Mouse (Mus musculus): ENCODE measurements at regions not wholly inside any gene's neighbourhood (a gene's known extent, or its start where the extent isn't known, plus 50 kb on each side); places are given as distances from the start of the nearest gene placed in this dataset.

DNA sequence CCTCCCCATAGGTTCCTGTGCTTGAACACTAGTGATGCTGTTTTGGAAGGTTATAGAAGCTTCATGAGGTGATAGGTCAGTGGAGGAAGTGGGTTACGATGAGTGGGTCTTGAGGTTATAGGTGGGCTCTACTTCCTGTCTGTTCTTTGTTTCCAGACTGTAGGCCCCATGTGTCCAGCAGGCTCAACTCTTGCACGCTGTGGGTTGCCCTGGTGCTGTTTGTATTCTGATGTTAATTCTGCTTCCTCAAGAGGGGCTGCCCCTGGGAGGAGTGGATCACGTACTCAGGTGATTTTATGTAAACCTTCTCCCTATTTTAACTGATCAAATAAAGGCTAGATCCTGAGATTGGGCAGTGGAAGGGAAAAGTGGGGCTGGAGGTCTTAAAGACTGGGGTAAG lies 60.4 kb upstream of the Rap1gds1 start:
- Histone ChIP-seq H3K4me3 (no peak overlapping the region), H3K4me2 (ENCODE audit: low read depth) (no peak overlapping the region), H3K79me2 (ENCODE audit: control insufficient read depth, insufficient read depth) (no peaks in the 10 kb centered on the region), H3K36me3 (ENCODE audit: control insufficient read depth, insufficient read depth) (no peaks in the 10 kb centered on the region), H3ac (ENCODE audit: control insufficient read depth, insufficient read length) (no peak overlapping the region), H3K27me3 (ENCODE audit: control insufficient read depth, insufficient read depth, insufficient read length) (no peaks in the 10 kb centered on the region)
- TF ChIP-seq TCF3 (IDR thresholded peaks at IDR 0.05; ENCODE audit: insufficient read length, low read depth) = no peak

- no peaks in the 10 kb centered on the region for H3K36me3 ChIP-seq (ENCODE audit: control insufficient read depth, insufficient read depth)
- no peak overlapping the region for H3ac ChIP-seq (ENCODE audit: control insufficient read depth, insufficient read length)
- TF ChIP-seq USF1 (IDR thresholded peaks at IDR 0.05; ENCODE audit: low read depth) (no peak), POLR2AphosphoS2 (IDR thresholded peaks at IDR 0.05; ENCODE audit: insufficient read length, low read depth) (no peak)
- H3K4me3 ChIP-seq = no peak overlapping the region
- no peaks in the 10 kb centered on the region for H3K79me2 ChIP-seq (ENCODE audit: control insufficient read depth, insufficient read depth)
- no peaks in the 10 kb centered on the region for H3K27me3 ChIP-seq (ENCODE audit: control insufficient read depth, insufficient read depth, insufficient read length)
- H3K4me2 ChIP-seq (ENCODE audit: low read depth) = no peak overlapping the region
These were observed 61.0 kb upstream of the Rap1gds1 start for GRCm38 (mm10) chr3:139136044-139136443.

DNA sequence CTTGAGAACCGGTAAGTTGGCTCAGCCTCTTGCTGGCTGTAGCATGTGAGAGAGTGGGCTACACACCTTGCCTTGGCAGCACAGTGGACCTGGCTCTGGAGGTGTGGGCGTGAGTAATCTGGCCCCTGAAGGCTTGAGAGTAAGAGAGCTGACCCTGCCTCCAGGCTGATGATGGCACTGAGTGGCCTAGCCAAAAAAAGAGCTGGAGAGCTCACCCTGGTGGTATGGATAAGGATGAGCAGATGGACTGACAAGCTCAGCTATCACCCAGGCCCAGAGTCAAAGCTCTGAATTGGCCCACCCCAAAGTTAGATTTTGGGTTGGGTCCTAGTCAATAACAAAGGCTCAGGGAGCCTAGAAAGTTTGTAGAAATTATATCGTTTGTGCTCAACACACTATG lies 52.8 kb upstream of the Stpg2 start:
- Histone ChIP-seq H3ac (ENCODE audit: control insufficient read depth, insufficient read length) (no peak overlapping the region), H3K27me3 (ENCODE audit: control insufficient read depth, insufficient read depth, insufficient read length) (no peaks in the 10 kb centered on the region), H3K79me2 (ENCODE audit: control insufficient read depth, insufficient read depth) (no peaks in the 10 kb centered on the region), H3K4me2 (ENCODE audit: low read depth) (no peak overlapping the region), H3K36me3 (ENCODE audit: control insufficient read depth, insufficient read depth) (no peaks in the 10 kb centered on the region), H3K4me3 (no peak overlapping the region)
- TF ChIP-seq MYOD1 (IDR thresholded peaks at IDR 0.05; ENCODE audit: control insufficient read depth in 1 of 3, insufficient read length in 2 of 3, low read depth in 2 of 3) (no peak), MYOG (IDR thresholded peaks at IDR 0.05; ENCODE audit: control insufficient read depth in 1 of 3, insufficient read depth in 1 of 3, insufficient read length in 2 of 3, low read depth in 2 of 3) (no peak), USF1 (IDR thresholded peaks at IDR 0.05; ENCODE audit: low read depth) (no peak), POLR2AphosphoS2 (IDR thresholded peaks at IDR 0.05; ENCODE audit: insufficient read length, low read depth) (no peak)

GRCm38 (mm10) chr3:139154294-139154693 lies 51.2 kb upstream of the Stpg2 start:
- H3K27me3 ChIP-seq (ENCODE audit: control insufficient read depth, insufficient read depth, insufficient read length) = no peaks in the 10 kb centered on the region
- H3ac ChIP-seq (ENCODE audit: control insufficient read depth, insufficient read length) = no peak overlapping the region
- H3K4me2 ChIP-seq (ENCODE audit: low read depth) = peak overlapping the region; percentile 67
- no peaks in the 10 kb centered on the region for H3K36me3 ChIP-seq (ENCODE audit: control insufficient read depth, insufficient read depth)
- no peak overlapping the region for H3K4me3 ChIP-seq
- H3K79me2 ChIP-seq (ENCODE audit: control insufficient read depth, insufficient read depth) = no peaks in the 10 kb centered on the region
- TF ChIP-seq POLR2A (IDR thresholded peaks at IDR 0.05; ENCODE audit: insufficient read length, low read depth) (no peak), USF1 (IDR thresholded peaks at IDR 0.05; ENCODE audit: low read depth) (no peak), TCF12 (IDR thresholded peaks at IDR 0.05; ENCODE audit: insufficient read depth, poor library complexity, severe bottlenecking) (peak; percentile 66), MAX (IDR thresholded peaks at IDR 0.05; ENCODE audit: low read depth) (no peak), TCF3 (IDR thresholded peaks at IDR 0.05; ENCODE audit: insufficient read length, low read depth) (peak; percentile 44), MYOG (IDR thresholded peaks at IDR 0.05; ENCODE audit: control insufficient read depth in 1 of 3, insufficient read depth in 1 of 3, insufficient read length in 2 of 3, low read depth in 2 of 3) (peak in 2 of 3 experiments; percentile 39 to 63), E2F4 (IDR thresholded peaks at IDR 0.05; ENCODE audit: insufficient read depth) (no peak), CEBPB (IDR thresholded peaks at IDR 0.05; ENCODE audit: insufficient read depth, poor library complexity, severe bottlenecking) (peak; percentile 85), MYOD1 (IDR thresholded peaks at IDR 0.05; ENCODE audit: control insufficient read depth in 1 of 3, insufficient read length in 2 of 3, low read depth in 2 of 3) (peak in 2 of 3 experiments; percentile 86 to 87), SRF (IDR thresholded peaks at IDR 0.05; ENCODE audit: control insufficient read depth, insufficient read length, low read depth) (no peak)
